Mouse (Mus musculus) MEL (cell line): ENCODE measurements around the gene Ptbp1.

Experiments used
- CHD1 ChIP-seq: IDR thresholded peaks from 2 replicates; pipeline ENCODE4 v1.6.1; 2012; ENCODE audit warnings: low read depth, mild to moderate bottlenecking, inconsistent platforms, low read length, improper control_type of control experiment
- CTCF ChIP-seq, 3 experiments: IDR thresholded peaks in 2 of 3; conservative IDR thresholded peaks in 1 of 3; 2 replicates each; pipeline ENCODE4 v1.5.1; 2011 to 2012; ENCODE audit warnings: low read length in 3 of 3, low read depth in 2 of 3, mild to moderate bottlenecking in 2 of 3, improper control_type of control experiment in 1 of 3, inconsistent platforms in 1 of 3, mixed read lengths in 1 of 3, moderate library complexity in 1 of 3; ENCODE audit not compliant: control insufficient read depth in 1 of 3, insufficient read depth in 1 of 3, poor library complexity in 1 of 3, severe bottlenecking in 1 of 3
- EP300 ChIP-seq, 2 experiments: IDR thresholded peaks; 2 replicates each; pipeline ENCODE4 v1.6.1; 2011; ENCODE audit warnings: improper control_type of control experiment in 2 of 2, low read length in 2 of 2, low read depth in 1 of 2, mild to moderate bottlenecking in 1 of 2
- MAX ChIP-seq: IDR thresholded peaks from 2 replicates; pipeline ENCODE4 v1.6.1; 2011; ENCODE audit warnings: low read length, improper control_type of control experiment
- MAZ ChIP-seq: IDR thresholded peaks from 2 replicates; pipeline ENCODE4 v1.6.1; 2012; ENCODE audit warnings: low read depth, mild to moderate bottlenecking, inconsistent platforms, low read length, improper control_type of control experiment
- TBP ChIP-seq: IDR thresholded peaks from 2 replicates; pipeline ENCODE4 v1.8.0; 2011; ENCODE audit warnings: low read depth, low read length, improper control_type of control experiment
- ZNF384 ChIP-seq: IDR thresholded peaks from 2 replicates; pipeline ENCODE4 v1.6.1; 2012; ENCODE audit warnings: low read depth, mild to moderate bottlenecking, inconsistent platforms, low read length, improper control_type of control experiment

GRCm38 (mm10) chr10:79912412-79912811 lies 58.2 kb downstream of the Ptbp1 start:
- TF ChIP-seq MAZ (no peak), CTCF (IDR thresholded peaks at IDR 0.05 in 2 of 3, conservative IDR thresholded peaks at IDR 0.05 in 1 of 3; ENCODE audit: control insufficient read depth in 1 of 3, insufficient read depth in 1 of 3, low read depth in 2 of 3, low read length in 3 of 3, poor library complexity in 1 of 3, severe bottlenecking in 1 of 3) (no peak), MAX (no peak), CHD1 (no peak), EP300 (IDR thresholded peaks at IDR 0.05; ENCODE audit: low read depth in 1 of 2, low read length in 2 of 2) (no peak), TBP (no peak), ZNF384 (no peak)
